Mouse (Mus musculus) ovary, postnatal 36 days (tissue): ENCODE data around the gene Tbc1d22a.
"Not testable (repeated sequence)": the region's sequence is repeated elsewhere in the genome, so short reads cannot be mapped to it uniquely, and the experiment has no call there.

Experiments used
- DNase-seq: peaks from one replicate; pipeline ENCODE4 v3.0.0; 2022; ENCODE audit warnings: low spot score, mixed read lengths

Gene Tbc1d22a

GRCm38 (mm10) chr15:86181321-86181720, 32.9 kb upstream of the Tbc1d22a start:
- DNase-seq: not testable (repeated sequence)

DNA sequence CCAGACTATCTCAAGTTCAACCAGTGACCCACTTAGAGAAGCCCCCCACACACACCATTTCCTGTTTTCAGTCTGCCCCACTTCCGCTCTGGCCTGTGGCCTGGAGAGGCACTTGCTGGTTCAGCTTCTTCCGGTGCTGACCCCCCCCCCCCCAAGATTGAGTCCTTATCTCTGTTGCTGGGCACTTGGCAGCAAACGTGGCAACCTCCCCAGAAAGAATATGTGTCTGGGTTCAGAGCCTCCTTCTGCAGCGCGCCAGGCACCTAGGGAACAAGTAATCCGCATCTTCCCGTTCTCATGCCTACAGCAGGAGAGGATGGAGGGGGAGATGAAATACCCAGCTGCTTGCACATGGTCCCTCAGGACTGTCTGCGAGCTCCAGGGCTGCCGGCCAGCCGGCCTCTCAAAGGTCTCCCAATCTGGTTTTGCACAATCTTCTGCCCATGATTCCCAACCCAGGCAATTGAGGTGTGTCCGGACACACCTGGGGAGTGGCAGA, 32.3 kb upstream of the Tbc1d22a start:
- peak; percentile 29 for DNase-seq

DNA sequence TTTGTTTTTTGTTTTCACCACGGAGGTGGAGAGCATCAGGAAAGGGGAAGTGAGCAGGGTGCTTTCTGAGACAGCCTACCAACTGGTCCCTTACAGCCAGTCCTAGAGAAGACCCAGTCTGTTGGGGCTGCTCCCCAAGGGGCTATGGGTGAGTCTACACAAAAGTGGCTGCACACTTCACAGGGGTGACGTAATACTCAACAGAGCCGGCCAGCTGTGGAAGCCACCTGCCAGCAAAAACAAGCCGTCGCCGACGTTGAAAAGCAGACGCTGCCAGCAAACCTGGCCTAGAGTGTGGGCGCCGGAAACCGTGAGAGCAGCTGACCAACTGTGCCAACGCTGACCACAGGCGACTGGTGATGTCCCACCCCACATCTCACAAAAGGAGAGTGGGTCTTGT, 31.6 kb upstream of the Tbc1d22a start:
- DNase-seq: no peak

- no peak for DNase-seq
These were observed 30.8 kb upstream of the Tbc1d22a start for GRCm38 (mm10) chr15:86183484-86183883.

GRCm38 (mm10) chr15:86184071-86184470, 30.2 kb upstream of the Tbc1d22a start:
- no peak for DNase-seq

- peak; percentile 59 for DNase-seq
These were observed 29.2 kb upstream of the Tbc1d22a start for GRCm38 (mm10) chr15:86184851-86185688.

- peak; percentile 75 for DNase-seq
These were observed 28.3 kb upstream of the Tbc1d22a start, which contains the start of gene Cerk for GRCm38 (mm10) chr15:86185689-86186569. Gene Cerk, minus strand, starts transcription at chr15:86186141.

GRCm38 (mm10) chr15:86186686-86187085, 27.6 kb upstream of the Tbc1d22a start:
- no peak for DNase-seq

DNA sequence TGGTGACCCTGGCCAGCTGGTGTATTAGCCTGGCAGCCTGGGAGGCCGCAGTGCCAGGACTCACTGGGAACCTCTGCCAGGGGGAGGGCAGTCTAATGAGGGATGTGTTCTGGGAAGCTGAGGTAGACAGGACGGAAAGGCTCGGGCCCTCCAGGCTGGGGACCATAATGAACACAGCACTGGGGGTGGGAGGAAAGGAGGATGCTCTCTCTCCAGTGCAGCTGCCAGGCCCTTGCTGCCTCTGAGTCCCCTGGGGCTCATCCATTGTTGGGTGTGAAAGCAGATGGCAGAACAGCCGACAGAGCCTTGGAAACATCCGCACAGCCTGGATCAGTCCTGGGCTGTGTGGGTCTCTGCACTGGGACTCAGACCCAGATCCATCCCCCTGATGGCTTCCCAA, 26.1 kb upstream of the Tbc1d22a start:
- DNase-seq: no peak

DNA sequence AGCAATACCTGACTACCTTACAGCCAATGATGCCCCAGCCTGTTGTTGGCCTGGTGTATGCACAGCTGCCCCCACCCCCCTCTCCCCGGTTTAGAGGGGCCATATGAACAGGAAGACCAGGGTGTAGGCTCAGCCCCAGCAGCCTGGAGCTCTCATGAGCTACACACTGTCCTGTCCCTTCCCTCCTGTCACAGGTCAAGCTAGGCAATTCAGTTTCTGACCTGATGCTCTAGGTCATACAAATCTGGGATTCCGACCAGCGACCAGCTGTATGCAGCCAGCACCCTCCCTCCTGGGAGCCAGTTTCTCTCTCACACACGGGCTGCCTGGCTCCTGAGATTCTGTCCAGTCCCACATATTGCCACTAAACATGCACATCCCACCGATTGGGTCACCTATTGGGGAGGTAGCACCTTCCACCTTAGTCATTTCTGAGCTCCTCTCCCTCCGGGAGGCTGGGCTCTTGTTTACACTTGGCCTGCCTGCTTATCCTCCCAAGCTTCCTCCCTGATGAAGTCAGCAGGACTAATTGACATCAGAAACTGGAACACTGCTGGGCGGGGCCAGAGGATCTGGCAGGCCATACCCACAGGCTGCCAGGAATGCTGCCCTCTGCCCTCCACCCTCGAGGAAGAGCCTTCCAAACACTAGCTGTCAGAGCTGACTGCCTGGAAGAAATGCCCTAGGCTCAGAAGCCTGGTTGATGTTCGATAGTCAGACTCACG, 25.4 kb upstream of the Tbc1d22a start:
- peak; percentile 81 for DNase-seq

- no peak for DNase-seq
These were observed 23.9 kb upstream of the Tbc1d22a start for GRCm38 (mm10) chr15:86190387-86190786.

GRCm38 (mm10) chr15:86191505-86191904, 22.8 kb upstream of the Tbc1d22a start:
- DNase-seq: no peak

- no peak for DNase-seq
These were observed 22.3 kb upstream of the Tbc1d22a start for GRCm38 (mm10) chr15:86191933-86192332.

DNA sequence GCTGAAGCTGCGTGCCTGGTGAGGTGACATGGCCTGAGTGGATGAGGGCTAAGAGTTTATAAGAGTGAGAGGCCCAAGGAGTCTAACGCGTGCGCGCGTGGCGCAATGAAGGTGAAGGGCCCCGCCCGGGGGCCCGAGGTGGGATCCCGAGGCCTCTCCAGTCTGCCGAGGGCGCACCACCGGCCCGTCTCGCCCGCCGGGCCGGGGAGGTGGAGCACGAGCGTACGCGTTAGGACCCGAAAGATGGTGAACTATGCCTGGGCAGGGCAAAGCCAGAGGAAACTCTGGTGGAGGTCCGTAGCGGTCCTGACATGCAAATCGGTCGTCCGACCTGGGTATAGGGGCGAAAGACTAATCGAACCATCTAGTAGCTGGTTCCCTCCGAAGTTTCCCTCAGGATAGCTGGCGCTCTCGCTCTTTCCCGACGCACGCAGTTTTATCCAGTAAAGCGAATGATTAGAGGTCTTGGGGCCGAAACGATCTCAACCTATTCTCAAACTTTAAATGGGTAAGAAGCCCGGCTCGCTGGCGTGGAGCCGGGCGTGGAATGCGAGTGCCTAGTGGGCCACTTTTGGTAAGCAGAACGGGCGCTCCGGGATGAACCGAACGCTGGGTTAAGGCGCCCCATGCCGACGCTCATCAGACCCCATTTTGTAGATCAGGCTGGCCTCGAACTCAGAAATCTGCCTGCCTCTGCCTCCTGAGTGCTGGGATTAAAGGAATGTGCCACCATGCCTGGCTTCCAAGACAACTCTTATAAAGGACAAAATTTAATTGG, 19.4 kb upstream of the Tbc1d22a start:
- not testable (repeated sequence) for DNase-seq

DNA sequence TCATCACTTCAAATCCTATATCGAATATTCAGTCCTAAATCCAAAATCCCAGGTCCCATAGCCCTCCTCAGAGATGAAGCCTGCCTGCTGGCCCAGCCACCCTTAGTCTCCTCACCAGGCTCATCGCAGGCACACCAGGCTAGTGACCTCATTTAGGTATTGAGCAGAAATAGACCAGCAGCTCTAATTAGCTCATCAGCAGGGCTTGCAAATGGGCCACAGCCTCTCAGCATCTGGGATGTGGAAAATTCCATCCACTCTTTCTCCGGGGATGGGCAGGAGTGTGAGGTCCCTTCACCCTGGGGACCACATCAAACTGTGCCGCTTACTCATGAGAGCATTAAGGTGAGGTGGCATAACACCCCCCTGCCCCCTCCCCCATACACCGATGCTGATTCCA, 15.2 kb upstream of the Tbc1d22a start:
- no peak for DNase-seq

GRCm38 (mm10) chr15:86199482-86199881, 14.8 kb upstream of the Tbc1d22a start:
- DNase-seq: no peak

DNA sequence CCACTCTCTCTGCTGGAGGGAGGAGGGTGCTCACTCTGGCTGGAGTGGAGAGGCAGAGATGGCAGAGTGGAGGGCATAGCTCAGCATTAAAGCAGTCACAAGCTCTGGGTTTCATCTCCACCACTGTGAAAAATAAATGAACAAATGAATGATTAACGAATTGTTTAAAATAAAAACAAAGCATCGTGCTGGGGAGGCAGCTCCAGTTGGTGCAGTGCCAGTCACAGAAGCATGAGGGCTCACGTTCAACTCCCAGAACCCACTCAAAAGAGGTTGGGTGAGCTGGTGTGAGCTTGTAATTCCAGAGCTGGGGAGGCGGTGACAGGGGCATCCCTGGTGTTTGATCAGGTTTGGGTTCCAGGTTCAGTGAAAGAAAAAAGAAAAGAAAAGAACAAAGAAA, 14.1 kb upstream of the Tbc1d22a start:
- no peak for DNase-seq

- DNase-seq: no peak
These were observed 13.2 kb upstream of the Tbc1d22a start for GRCm38 (mm10) chr15:86201095-86201494.

- DNase-seq: no peak
These were observed 12.4 kb upstream of the Tbc1d22a start for GRCm38 (mm10) chr15:86201696-86202330.

- no peak for DNase-seq
These were observed 11.6 kb upstream of the Tbc1d22a start for GRCm38 (mm10) chr15:86202640-86203039.
